Mouse (Mus musculus) large intestine, adult 2 months (tissue): ENCODE measurements around the gene Olfr1418. TPM values are rescaled to one million over a fixed set of nuclear protein-coding genes. Genes with fewer than 3 reads are reported as not detected.

Experiments
- DNase-seq: peaks from one replicate; pipeline ENCODE4 v3.0.0-alpha.2; 2012; ENCODE audit warnings: low read depth, low spot score
- WGBS: fragments of 180-500 bp; shearing (Covaris S2); methylation state at CpG from one replicate; pipeline ENCODE4 v1.1.7; 2018; 5-methylcytosine and 5-hydroxymethylcytosine counted together
- polyA plus RNA-seq: library from polyadenylated mRNA; depleted of rRNA; stranded (reverse); fragments of >200 nt; gene quantifications from 2 replicates; pipeline ENCODE4 v1.2.3, GENCODE M21; 2012; rRNA removed

Gene Olfr1418
- polyA plus RNA-seq, 1 experiment, result not detected

GRCm38 (mm10) chr19:11811688-11812365 is 49.0 kb downstream of the Olfr1418 start:
- no peak for DNase-seq
- WGBS, result 76% methylated on average over 5 of the region's 5 CpGs

- no peak for DNase-seq
- WGBS, result 67% methylated on average over 1 of the region's 1 CpGs
Observed at GRCm38 (mm10) chr19:11810856-11811255, 50.0 kb downstream of the Olfr1418 start.

GRCm38 (mm10) chr19:11810003-11810758 is 50.7 kb downstream of the Olfr1418 start:
- WGBS, result 47% methylated on average over 5 of the region's 5 CpGs
- DNase-seq, result no peak

- no peak for DNase-seq
- WGBS, result 85% methylated on average over 2 of the region's 2 CpGs
Observed at GRCm38 (mm10) chr19:11808452-11808851, 52.4 kb downstream of the Olfr1418 start.

- 67% methylated on average over 6 of the region's 6 CpGs for WGBS
- no peak for DNase-seq
Observed at GRCm38 (mm10) chr19:11807822-11808221, 53.0 kb downstream of the Olfr1418 start.

- DNase-seq, result no peak
- 67% methylated on average over 2 of the region's 2 CpGs for WGBS
Observed at GRCm38 (mm10) chr19:11807251-11807650, 53.6 kb downstream of the Olfr1418 start.

GRCm38 (mm10) chr19:11804423-11804822 is 56.4 kb downstream of the Olfr1418 start:
- no peak for DNase-seq
- 19% methylated on average over 1 of the region's 1 CpGs for WGBS

Other genes with a start within 250 kb of the Olfr1418 start
- 0.12 TPM in 1 of 2 replicates, not detected in the other for gene Ms4a2, start 237.3 kb downstream of the Olfr1418 start, polyA plus RNA-seq
- gene Ms4a3, start 220.2 kb downstream of the Olfr1418 start, polyA plus RNA-seq, result not detected in 2 replicates
- gene Oosp2, start 200.5 kb downstream of the Olfr1418 start, polyA plus RNA-seq, result not detected in 2 replicates
- 0.43 TPM in 1 of 2 replicates, not detected in the other for gene Oosp1, start 169.9 kb downstream of the Olfr1418 start, polyA plus RNA-seq
- not detected in 2 replicates for gene Oosp3, start 164.0 kb downstream of the Olfr1418 start, polyA plus RNA-seq
- 0.10 and 0.51 TPM in 2 replicates for gene Gif, start 113.5 kb downstream of the Olfr1418 start, polyA plus RNA-seq
- gene Mrpl16, start 90.7 kb downstream of the Olfr1418 start, polyA plus RNA-seq, result 14.7 and 15.7 TPM in 2 replicates
- gene Stx3, start 41.7 kb downstream of the Olfr1418 start, polyA plus RNA-seq, result 24.8 and 30.6 TPM in 2 replicates
- not detected in 2 replicates for gene Olfr1417, start 21.8 kb downstream of the Olfr1418 start, polyA plus RNA-seq
- not detected in 2 replicates for gene Olfr1419, start 14.0 kb upstream of the Olfr1418 start, polyA plus RNA-seq
- gene Olfr1420, start 25.5 kb upstream of the Olfr1418 start, polyA plus RNA-seq, result not detected in 2 replicates
- 10.4 and 16.4 TPM in 2 replicates for gene Patl1, start 51.3 kb upstream of the Olfr1418 start, polyA plus RNA-seq
- 22.0 and 29.3 TPM in 2 replicates for gene Osbp, start 104.9 kb upstream of the Olfr1418 start, polyA plus RNA-seq
- not detected in 2 replicates for gene Olfr1423, start 180.3 kb upstream of the Olfr1418 start, polyA plus RNA-seq
- not detected in 2 replicates for gene Olfr1424, start 201.6 kb upstream of the Olfr1418 start, polyA plus RNA-seq
- gene Olfr1425, start 216.7 kb upstream of the Olfr1418 start, polyA plus RNA-seq, result not detected in 2 replicates
- gene Olfr1426, start 230.9 kb upstream of the Olfr1418 start, polyA plus RNA-seq, result not detected in 2 replicates
- gene Olfr1427, start 242.3 kb upstream of the Olfr1418 start, polyA plus RNA-seq, result not detected in 2 replicates